9 mouse cellular contexts compared by ENCODE assay signal in genomic region chr19:32869053-32869680, GRCm38 (mm10).
DNase-seq lines count a peak whose midpoint lies in the region; ATAC-seq lines count a peak whose summit lies in the region.
"Had no signal": no experiment of that assay in that cellular context is flagged by ENCODE, and none has a peak within 500 bp of the region (broad histone marks: within the 10 kb centered on the region; RNA-seq: fewer than 3 reads in every experiment).

No protein-coding gene starts in this region.

- no peak overlapping the region for H3K27ac ChIP-seq in heart, embryonic 14.5 days (replicated peaks in 1 of 2; ENCODE audit: control insufficient read depth in 1 of 2, insufficient read depth in 1 of 2, low read depth in 2 of 2, low read length in 2 of 2)

- 20% methylated on average over 10 of the region's 10 CpGs for WGBS in heart, embryonic 14.5 days

- H3K36me3 ChIP-seq in heart, embryonic 14.5 days (ENCODE audit: control insufficient read depth, insufficient read depth, low read length): no peaks in the 10 kb centered on the region

- H3K4me2 ChIP-seq in heart, embryonic 14.5 days (ENCODE audit: low read length): peak overlapping the region; percentile 27

- H3K4me1 ChIP-seq in heart, embryonic 14.5 days (ENCODE audit: control insufficient read depth in 2 of 2, insufficient read depth in 2 of 2, low read length in 2 of 2): peaks cover 0 to 2% of the 10 kb centered on the region in 2 experiments; a peak in 2 of 4 replicates

- DNase-seq in heart, postnatal 4 days: no peak
- peak; percentile 29 to 35 for DNase-seq in B cell, adult 2 months
- no peak for DNase-seq in retina, embryonic 14.5 days (ENCODE audit: low spot score)
- DNase-seq in embryo, embryonic 10 days (ENCODE audit: low spot score): no peak
- no peak for DNase-seq in layer of hippocampus, postnatal 25 days (ENCODE audit: extremely low spot score in 1 of 2, low spot score in 1 of 2)
- DNase-seq: cerebellum, adult 9-10 months had no signal

- no peak for ATAC-seq in heart, embryonic 14.5 days (ENCODE audit: insufficient number of reproducible peaks, insufficient read depth, low FRiP score, low read depth)
- ATAC-seq in hematopoietic stem cell, adult 5-6 weeks (replicated peaks in 1 of 2; ENCODE audit: insufficient read depth in 1 of 2, low FRiP score in 2 of 2, low TSS enrichment in 1 of 2, low read depth in 1 of 2, poor library complexity in 2 of 2, severe bottlenecking in 2 of 2): peak; percentile 81 to 86
- ATAC-seq in megakaryocyte progenitor cell, adult 5-6 weeks (replicated peaks; ENCODE audit: poor library complexity): peak; percentile 98

- H3K4me3 ChIP-seq in heart, embryonic 14.5 days (ENCODE audit: control insufficient read depth in 1 of 2, insufficient read depth in 1 of 2, low read depth in 1 of 2, low read length in 2 of 2): no peak overlapping the region

- H3K9me3 ChIP-seq in heart, embryonic 14.5 days (ENCODE audit: control insufficient read depth, low read length): 0 out of 2 replicates have a peak, but pooled peaks cover 2% of the 10 kb centered on the region

- peaks cover 13% of the 10 kb centered on the region; the same call in 1 of the 2 replicates for H3K27me3 ChIP-seq in heart, embryonic 14.5 days (ENCODE audit: control insufficient read depth, insufficient read depth, low read length)

- H3K9ac ChIP-seq in heart, embryonic 14.5 days (ENCODE audit: low read length): no peak overlapping the region

Comparison
In these comparisons a context has a peak if more than half of its experiments do, and no peak if none do; other contexts are left out.
1. DNase-seq: peak in B cell, adult 2 months (2 of 2); none in heart, postnatal 4 days (single experiment), retina, embryonic 14.5 days (single experiment), embryo, embryonic 10 days (single experiment) and layer of hippocampus, postnatal 25 days (0 of 2).